In genomic region chr2:142902905-142903895, GRCm38 (mm10) we compare ENCODE assay signal across 8 mouse cellular contexts. TPM values are rescaled to one million over a fixed set of nuclear protein-coding genes. Genes with fewer than 3 reads are reported as not detected.
DNase-seq lines count a peak whose midpoint lies in the region; ATAC-seq and TF ChIP-seq lines count a peak whose summit lies in the region.

No protein-coding gene starts in this region.

- peak; percentile 96 for DNase-seq in 3134 (ENCODE audit: extremely low read depth, insufficient read length, low spot score)
- peak; percentile 75 to 86 for DNase-seq in adrenal gland, postnatal 4 days (ENCODE audit: low spot score in 2 of 2)
- peak; percentile 96 for DNase-seq in embryonic facial prominence, embryonic 14.5 days (ENCODE audit: low spot score)
- peak; percentile 97 for DNase-seq in heart, adult 2 months
- peak; percentile 96 for DNase-seq in kidney, adult 8-10 months
- peak; percentile 84 to 94 for DNase-seq in spleen, postnatal 10 days (ENCODE audit: low spot score in 2 of 2)

- TF ChIP-seq CTCF in heart, adult 2 months (IDR thresholded peaks at IDR 0.05) = peak; percentile 6; the same call in 1 of the 2 replicates

- H3K4me2 ChIP-seq in embryonic facial prominence, embryonic 14.5 days (ENCODE audit: low read depth, low read length) = peak overlapping the region; percentile 80
- H3K4me2 ChIP-seq in limb, embryonic 13.5 days (replicated peaks) = peak overlapping the region; percentile 73
- peak overlapping the region; percentile 56 for H3K4me2 ChIP-seq in midbrain, embryonic 16.5 days (ENCODE audit: low read length)

- ATAC-seq in embryonic facial prominence, embryonic 14.5 days (ENCODE audit: low read depth) = peak; percentile 97
- peak; percentile 94 for ATAC-seq in limb, embryonic 13.5 days (ENCODE audit: low FRiP score, low read depth)
- ATAC-seq in midbrain, embryonic 16.5 days = peak; percentile 97

- peak overlapping the region; percentile 72 for H3K27ac ChIP-seq in embryonic facial prominence, embryonic 14.5 days (replicated peaks; ENCODE audit: low read depth, low read length)
- peak overlapping the region; percentile 63 for H3K27ac ChIP-seq in heart, adult 2 months
- peak overlapping the region; percentile 58; the same call in 1 of the 2 replicates for H3K27ac ChIP-seq in limb, embryonic 13.5 days
- H3K27ac ChIP-seq in midbrain, embryonic 16.5 days (ENCODE audit: low read length) = peak overlapping the region; percentile 30; the same call in 1 of the 2 replicates

- H3K9me3 ChIP-seq in embryonic facial prominence, embryonic 14.5 days (ENCODE audit: control insufficient read depth, low read length) = no peaks in the 10 kb centered on the region
- H3K9me3 ChIP-seq in limb, embryonic 13.5 days = no peaks in the 10 kb centered on the region
- no peaks in the 10 kb centered on the region for H3K9me3 ChIP-seq in midbrain, embryonic 16.5 days (replicated peaks; ENCODE audit: control insufficient read depth, low read length, poor library complexity, severe bottlenecking)

- H3K4me3 ChIP-seq in embryonic facial prominence, embryonic 14.5 days (ENCODE audit: low read depth, low read length) = peak overlapping the region; percentile 44
- peak overlapping the region; percentile 58 for H3K4me3 ChIP-seq in heart, adult 2 months
- peak overlapping the region; percentile 46 for H3K4me3 ChIP-seq in limb, embryonic 13.5 days
- peak overlapping the region; percentile 47 for H3K4me3 ChIP-seq in midbrain, embryonic 16.5 days (ENCODE audit: low read depth, low read length)

- TF ChIP-seq POLR2A in heart, adult 2 months (IDR thresholded peaks at IDR 0.05; ENCODE audit: insufficient read depth, low read depth, low read length) = peak; percentile 56

- WGBS in embryonic facial prominence, embryonic 14.5 days = 8% methylated on average over 32 of the region's 34 CpGs
- WGBS in heart, adult 2 months = 5% methylated on average over 34 of the region's 34 CpGs
- WGBS in limb, embryonic 13.5 days = 5% methylated on average over 34 of the region's 34 CpGs
- 9% methylated on average over 34 of the region's 34 CpGs for WGBS in midbrain, embryonic 16.5 days

- no peaks in the 10 kb centered on the region for H3K27me3 ChIP-seq in embryonic facial prominence, embryonic 14.5 days (replicated peaks; ENCODE audit: control insufficient read depth, insufficient read depth, low read length)
- no peaks in the 10 kb centered on the region for H3K27me3 ChIP-seq in heart, adult 2 months (ENCODE audit: control insufficient read depth, insufficient read depth, low read length)
- no peaks in the 10 kb centered on the region for H3K27me3 ChIP-seq in limb, embryonic 13.5 days
- H3K27me3 ChIP-seq in midbrain, embryonic 16.5 days (ENCODE audit: control insufficient read depth, insufficient read depth, low read depth, low read length) = no peaks in the 10 kb centered on the region

- peak overlapping the region; percentile 48 for H3K9ac ChIP-seq in embryonic facial prominence, embryonic 14.5 days (ENCODE audit: low read depth, low read length)
- peak overlapping the region; percentile 35 for H3K9ac ChIP-seq in heart, adult 2 months (ENCODE audit: low read depth, low read length)
- H3K9ac ChIP-seq in limb, embryonic 13.5 days = peak overlapping the region; percentile 67
- peak overlapping the region; percentile 59 for H3K9ac ChIP-seq in midbrain, embryonic 16.5 days (ENCODE audit: low read depth, low read length)

- H3K36me3 ChIP-seq in embryonic facial prominence, embryonic 14.5 days (ENCODE audit: control insufficient read depth, insufficient read depth, low read length) = no peaks in the 10 kb centered on the region
- no peaks in the 10 kb centered on the region for H3K36me3 ChIP-seq in heart, adult 2 months (ENCODE audit: control insufficient read depth, insufficient read depth, low read length)
- H3K36me3 ChIP-seq in limb, embryonic 13.5 days = no peaks in the 10 kb centered on the region
- H3K36me3 ChIP-seq in midbrain, embryonic 16.5 days (ENCODE audit: control insufficient read depth, insufficient read depth, low read length) = no peaks in the 10 kb centered on the region

- no peaks in the 10 kb centered on the region for H3K79me2 ChIP-seq in heart, adult 2 months (replicated peaks; ENCODE audit: control insufficient read depth, insufficient read depth, low read length)

- 0 out of 2 replicates have a peak, but pooled peaks have one; percentile 20 for TF ChIP-seq EP300 in heart, adult 2 months (IDR thresholded peaks at IDR 0.05; ENCODE audit: insufficient read depth, low read depth, low read length)

- intact Hi-C loops in heart, adult 2 months (cut with DNase I) = no loop called here

- peaks cover 10% of the 10 kb centered on the region for H3K4me1 ChIP-seq in embryonic facial prominence, embryonic 14.5 days (ENCODE audit: control insufficient read depth, insufficient read depth, low read length)
- H3K4me1 ChIP-seq in heart, adult 2 months (ENCODE audit: control insufficient read depth, insufficient read depth, low read length) = peaks cover 2% of the 10 kb centered on the region
- H3K4me1 ChIP-seq in limb, embryonic 13.5 days = peaks cover 16% of the 10 kb centered on the region
- H3K4me1 ChIP-seq in midbrain, embryonic 16.5 days (ENCODE audit: control insufficient read depth, insufficient read depth, low read length) = peaks cover 11% of the 10 kb centered on the region; the same call in 1 of the 2 replicates

RNA-seq across cellular contexts. Expression of gene Kif16b, which starts 1.9 kb away (rescaled TPM):
- 10 to 100 TPM; 22.6 to 26.0 TPM for total RNA-seq in adrenal gland, postnatal 4 days (2021)
- polyA plus RNA-seq in embryonic facial prominence, embryonic 14.5 days (2014; fragmentation: Nextera tagmentation; extraction: Ambion mirVana) = 10.6 and 10.9 TPM in 2 replicates
- total RNA-seq in heart, adult 2 months (2021) = 10 to 100 TPM; 32.3 to 38.3 TPM
- polyA plus RNA-seq in heart, adult 2 months (2012; rRNA removed) = 16.1 and 22.1 TPM in 2 replicates
- polyA plus RNA-seq in limb, embryonic 13.5 days (2015; fragmentation: Nextera tagmentation; extraction: Ambion mirVana) = 9.6 and 11.2 TPM in 2 replicates
- polyA plus RNA-seq in midbrain, embryonic 16.5 days (2015; fragmentation: Nextera tagmentation; extraction: Ambion mirVana) = 3.6 and 4.2 TPM in 2 replicates

Comparison
In these comparisons a context has a peak if more than half of its experiments do, and no peak if none do; other contexts are left out.
1. Peak in every context shown above with its lines: DNase-seq, ATAC-seq, H3K4me3 ChIP-seq and H3K27ac ChIP-seq.